In the genomic region with DNA sequence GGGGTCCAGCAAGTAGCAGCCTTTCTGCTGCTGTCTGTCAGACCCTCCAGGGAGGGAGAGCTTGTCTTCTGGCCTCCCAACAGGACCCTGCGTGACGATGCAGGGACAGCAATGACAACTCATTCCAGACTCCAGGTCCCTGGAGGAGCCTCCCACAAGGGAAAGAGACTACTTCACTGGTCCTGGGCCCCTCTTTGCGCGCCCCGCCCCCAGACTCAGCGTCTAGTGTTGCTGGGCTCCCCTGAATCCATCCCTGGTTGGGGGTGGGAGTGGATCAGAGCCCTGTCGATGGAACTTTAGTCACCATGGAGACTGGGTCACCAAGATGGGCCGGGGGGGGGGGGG, we compare ENCODE assay signal across 11 mouse cellular contexts. TPM values are rescaled to one million over a fixed set of nuclear protein-coding genes. Genes with fewer than 3 reads are reported as not detected.
DNase-seq lines count a peak whose midpoint lies in the region; ATAC-seq and TF ChIP-seq lines count a peak whose summit lies in the region.
"Had no signal": no experiment of that assay in that cellular context is flagged by ENCODE, and none has a peak within 500 bp of the region (broad histone marks: within the 10 kb centered on the region; RNA-seq: fewer than 3 reads in every experiment).

No protein-coding gene starts in this region.

- WGBS in heart, embryonic 12.5 days, result 61% methylated on average over 7 of the region's 8 CpGs
- WGBS in midbrain, embryonic 13.5 days, result 44% methylated on average over 7 of the region's 8 CpGs
- 48% methylated on average over 7 of the region's 8 CpGs for WGBS in midbrain, postnatal 0 days
- 59% methylated on average over 8 of the region's 8 CpGs for WGBS in embryonic facial prominence, embryonic 10.5 days
- WGBS in liver, embryonic 14.5 days (ENCODE audit: insufficient replicate concordance), result 58% methylated on average over 7 of the region's 8 CpGs

- peak overlapping the region; percentile 33 for H3K4me2 ChIP-seq in heart, embryonic 12.5 days
- H3K4me2 ChIP-seq in midbrain, embryonic 13.5 days (replicated peaks), result no peak overlapping the region
- H3K4me2 ChIP-seq in midbrain, postnatal 0 days (ENCODE audit: low read depth, low read length, poor library complexity, severe bottlenecking), result no peak overlapping the region
- H3K4me2 ChIP-seq in liver, embryonic 14.5 days (ENCODE audit: low read depth), result peak overlapping the region; percentile 89

- peak overlapping the region; percentile 13 for H3K27ac ChIP-seq in heart, embryonic 12.5 days (ENCODE audit: poor library complexity, severe bottlenecking)
- no peak overlapping the region for H3K27ac ChIP-seq in midbrain, embryonic 13.5 days
- H3K27ac ChIP-seq in midbrain, postnatal 0 days (ENCODE audit: low read depth, low read length), result no peak overlapping the region
- no peak overlapping the region; the same call in 1 of the 2 replicates for H3K27ac ChIP-seq in embryonic facial prominence, embryonic 10.5 days (replicated peaks)
- peak overlapping the region; percentile 85 for H3K27ac ChIP-seq in liver, embryonic 14.5 days
- H3K27ac ChIP-seq: kidney, postnatal 0 days had no signal

- no peaks in the 10 kb centered on the region for H3K27me3 ChIP-seq in heart, embryonic 12.5 days (replicated peaks)
- no peaks in the 10 kb centered on the region for H3K27me3 ChIP-seq in midbrain, embryonic 13.5 days
- H3K27me3 ChIP-seq in midbrain, postnatal 0 days (ENCODE audit: insufficient read depth, low read length), result no peaks in the 10 kb centered on the region
- H3K27me3 ChIP-seq in embryonic facial prominence, embryonic 10.5 days (replicated peaks; ENCODE audit: low read depth, poor library complexity, severe bottlenecking), result no peaks in the 10 kb centered on the region
- no peaks in the 10 kb centered on the region for H3K27me3 ChIP-seq in liver, embryonic 14.5 days (ENCODE audit: control insufficient read depth, insufficient read depth, low read length)

- peaks cover 25% of the 10 kb centered on the region for H3K36me3 ChIP-seq in heart, embryonic 12.5 days
- H3K36me3 ChIP-seq in midbrain, embryonic 13.5 days, result peaks cover 13% of the 10 kb centered on the region
- H3K36me3 ChIP-seq in midbrain, postnatal 0 days (ENCODE audit: insufficient read depth, low read length), result peaks cover 7% of the 10 kb centered on the region
- H3K36me3 ChIP-seq in embryonic facial prominence, embryonic 10.5 days (replicated peaks), result peaks cover 35% of the 10 kb centered on the region
- peaks cover 53% of the 10 kb centered on the region for H3K36me3 ChIP-seq in liver, embryonic 14.5 days (replicated peaks; ENCODE audit: control insufficient read depth, insufficient read depth, low read depth)

- intact Hi-C loops in heart, postnatal 10 days (cut with DNase I), result loop anchor here (10.0 kb wide), 1 partner anchor 450 kb away; no protein-coding TSS in a partner anchor

- ATAC-seq in heart, embryonic 12.5 days (ENCODE audit: insufficient number of reproducible peaks, low FRiP score), result no peak
- no peak for ATAC-seq in midbrain, embryonic 13.5 days
- no peak for ATAC-seq in midbrain, postnatal 0 days (ENCODE audit: low FRiP score)
- no peak for ATAC-seq in liver, embryonic 14.5 days (ENCODE audit: insufficient read depth)

- H3K9ac ChIP-seq in heart, embryonic 12.5 days, result peak overlapping the region; percentile 60
- H3K9ac ChIP-seq in midbrain, embryonic 13.5 days (replicated peaks), result 0 out of 2 replicates have a peak overlapping the region, but pooled peaks have one; percentile 28
- H3K9ac ChIP-seq in midbrain, postnatal 0 days (replicated peaks; ENCODE audit: low read length, poor library complexity, severe bottlenecking), result no peak overlapping the region
- H3K9ac ChIP-seq in liver, embryonic 14.5 days (replicated peaks), result peak overlapping the region; percentile 100

- H3K9me3 ChIP-seq in heart, embryonic 12.5 days (replicated peaks), result no peaks in the 10 kb centered on the region
- H3K9me3 ChIP-seq in midbrain, embryonic 13.5 days, result no peaks in the 10 kb centered on the region
- no peaks in the 10 kb centered on the region for H3K9me3 ChIP-seq in midbrain, postnatal 0 days (ENCODE audit: low read length)
- H3K9me3 ChIP-seq in embryonic facial prominence, embryonic 10.5 days, result no peaks in the 10 kb centered on the region
- no peaks in the 10 kb centered on the region for H3K9me3 ChIP-seq in liver, embryonic 14.5 days (ENCODE audit: control insufficient read depth, low read length)

- no peak for TF ChIP-seq CTCF in midbrain, postnatal 0 days (IDR thresholded peaks at IDR 0.05)
- TF ChIP-seq CTCF in liver, embryonic 14.5 days (IDR thresholded peaks at IDR 0.05; ENCODE audit: low read depth), result no peak

- no peak for DNase-seq in heart, postnatal 10 days
- no peak for DNase-seq in midbrain, postnatal 0 days (ENCODE audit: low spot score)
- no peak for DNase-seq in embryonic facial prominence, embryonic 10.5 days (ENCODE audit: low spot score)
- no peak for DNase-seq in liver, embryonic 14.5 days (ENCODE audit: low read depth in 3 of 3, low spot score in 3 of 3)
- DNase-seq in Muller cell, postnatal 12 days (ENCODE audit: inconsistent ontology term), result no peak
- DNase-seq: right cerebral cortex, postnatal 4 days had no signal

- TF ChIP-seq EP300 in liver, embryonic 14.5 days (IDR thresholded peaks at IDR 0.05; ENCODE audit: low read depth), result no peak

- peaks cover 16% of the 10 kb centered on the region; the same call in 1 of the 2 replicates for H3K4me1 ChIP-seq in heart, embryonic 12.5 days (replicated peaks)
- peaks cover 25% of the 10 kb centered on the region for H3K4me1 ChIP-seq in midbrain, embryonic 13.5 days (replicated peaks)
- H3K4me1 ChIP-seq in midbrain, postnatal 0 days (ENCODE audit: insufficient read depth, low read length), result peaks cover 5% of the 10 kb centered on the region; the same call in 1 of the 2 replicates
- peaks cover 37% of the 10 kb centered on the region for H3K4me1 ChIP-seq in embryonic facial prominence, embryonic 10.5 days
- peaks cover 35 to 49% of the 10 kb centered on the region in 2 experiments for H3K4me1 ChIP-seq in liver, embryonic 14.5 days (replicated peaks; ENCODE audit: control insufficient read depth in 2 of 2, insufficient read depth in 2 of 2, low read length in 1 of 2)

- peak overlapping the region; percentile 85 for H3K4me3 ChIP-seq in heart, embryonic 12.5 days
- H3K4me3 ChIP-seq in midbrain, embryonic 13.5 days (replicated peaks), result no peak overlapping the region
- H3K4me3 ChIP-seq in midbrain, postnatal 0 days (ENCODE audit: low read depth, low read length), result no peak overlapping the region
- H3K4me3 ChIP-seq in embryonic facial prominence, embryonic 10.5 days, result peak overlapping the region; percentile 28; the same call in 1 of the 2 replicates
- peak overlapping the region; percentile 89 to 90 for H3K4me3 ChIP-seq in liver, embryonic 14.5 days (ENCODE audit: insufficient read depth in 1 of 2, low read depth in 2 of 2, low read length in 2 of 2)

RNA-seq across cellular contexts. Expression of a gene that starts 4.2 kb away (rescaled TPM):
- 25.1 and 27.0 TPM in 2 replicates for polyA plus RNA-seq in heart, embryonic 12.5 days (2016; fragmentation: Nextera tagmentation; extraction: Ambion mirVana)
- 10 to 100 TPM; 40.6 to 51.5 TPM for total RNA-seq in heart, postnatal 10 days (2021)
- polyA plus RNA-seq in midbrain, embryonic 13.5 days (2015; fragmentation: Nextera tagmentation; extraction: Ambion mirVana), result 13.4 and 15.4 TPM in 2 replicates
- total RNA-seq in midbrain, postnatal 0 days (2014; rRNA removed), result 8.3 and 10.9 TPM in 2 replicates
- 10.6 and 12.7 TPM in 2 replicates for polyA plus RNA-seq in midbrain, postnatal 0 days (2015; fragmentation: Nextera tagmentation; extraction: Ambion mirVana)
- polyA plus RNA-seq in embryonic facial prominence, embryonic 10.5 days (2016; fragmentation: Nextera tagmentation; extraction: Ambion mirVana), result 31.6 and 33.2 TPM in 2 replicates
- 61.4 and 64.5 TPM in 2 replicates for polyA plus RNA-seq in liver, embryonic 14.5 days (2012; rRNA removed)
- 60.4 and 69.9 TPM in 2 replicates for polyA plus RNA-seq in liver, embryonic 14.5 days (2014; fragmentation: Nextera tagmentation; extraction: Ambion mirVana)

RNA-seq across cellular contexts. Expression of a gene that starts 54.7 kb away (rescaled TPM):
- polyA plus RNA-seq in heart, embryonic 12.5 days (2016; fragmentation: Nextera tagmentation; extraction: Ambion mirVana), result not detected in 2 replicates
- not detected for total RNA-seq in heart, postnatal 10 days (2021)
- not detected in 2 replicates for polyA plus RNA-seq in midbrain, embryonic 13.5 days (2015; fragmentation: Nextera tagmentation; extraction: Ambion mirVana)
- not detected in 2 replicates for total RNA-seq in midbrain, postnatal 0 days (2014; rRNA removed)
- polyA plus RNA-seq in midbrain, postnatal 0 days (2015; fragmentation: Nextera tagmentation; extraction: Ambion mirVana), result not detected in 2 replicates
- not detected in 2 replicates for polyA plus RNA-seq in embryonic facial prominence, embryonic 10.5 days (2016; fragmentation: Nextera tagmentation; extraction: Ambion mirVana)
- polyA plus RNA-seq in liver, embryonic 14.5 days (2012; rRNA removed), result not detected in 2 replicates
- not detected in 2 replicates for polyA plus RNA-seq in liver, embryonic 14.5 days (2014; fragmentation: Nextera tagmentation; extraction: Ambion mirVana)
- total RNA-seq: heart, postnatal 25 days had no signal
- polyA plus RNA-seq: kidney, postnatal 0 days; neural tube, embryonic 14.5 days had no signal

RNA-seq across cellular contexts. Expression of a gene that starts 54.9 kb away (rescaled TPM):
- 13.8 and 14.9 TPM in 2 replicates for polyA plus RNA-seq in heart, embryonic 12.5 days (2016; fragmentation: Nextera tagmentation; extraction: Ambion mirVana)
- total RNA-seq in heart, postnatal 10 days (2021), result 10 to 100 TPM; 15.4 to 16.2 TPM
- 22.1 and 26.1 TPM in 2 replicates for polyA plus RNA-seq in midbrain, embryonic 13.5 days (2015; fragmentation: Nextera tagmentation; extraction: Ambion mirVana)
- total RNA-seq in midbrain, postnatal 0 days (2014; rRNA removed), result 47.3 and 52.0 TPM in 2 replicates
- 30.7 and 31.7 TPM in 2 replicates for polyA plus RNA-seq in midbrain, postnatal 0 days (2015; fragmentation: Nextera tagmentation; extraction: Ambion mirVana)
- polyA plus RNA-seq in embryonic facial prominence, embryonic 10.5 days (2016; fragmentation: Nextera tagmentation; extraction: Ambion mirVana), result 18.4 and 19.5 TPM in 2 replicates
- 3.3 and 3.6 TPM in 2 replicates for polyA plus RNA-seq in liver, embryonic 14.5 days (2012; rRNA removed)
- polyA plus RNA-seq in liver, embryonic 14.5 days (2014; fragmentation: Nextera tagmentation; extraction: Ambion mirVana), result 2.3 and 2.9 TPM in 2 replicates

RNA-seq across cellular contexts. Expression of a gene that starts 57.5 kb away (rescaled TPM):
- 0.80 and 1.0 TPM in 2 replicates for polyA plus RNA-seq in heart, embryonic 12.5 days (2016; fragmentation: Nextera tagmentation; extraction: Ambion mirVana)
- total RNA-seq in heart, postnatal 10 days (2021), result not detected
- polyA plus RNA-seq in midbrain, embryonic 13.5 days (2015; fragmentation: Nextera tagmentation; extraction: Ambion mirVana), result 1.1 and 2.2 TPM in 2 replicates
- total RNA-seq in midbrain, postnatal 0 days (2014; rRNA removed), result not detected in 2 replicates
- polyA plus RNA-seq in midbrain, postnatal 0 days (2015; fragmentation: Nextera tagmentation; extraction: Ambion mirVana), result 0.71 and 0.84 TPM in 2 replicates
- polyA plus RNA-seq in embryonic facial prominence, embryonic 10.5 days (2016; fragmentation: Nextera tagmentation; extraction: Ambion mirVana), result 1.0 and 1.5 TPM in 2 replicates
- polyA plus RNA-seq in liver, embryonic 14.5 days (2012; rRNA removed), result 0.09 TPM in 1 of 2 replicates, not detected in the other
- polyA plus RNA-seq in liver, embryonic 14.5 days (2014; fragmentation: Nextera tagmentation; extraction: Ambion mirVana), result not detected in 2 replicates
- total RNA-seq: heart, postnatal 25 days had no signal

Comparison
In these comparisons a context has a peak if more than half of its experiments do, and no peak if none do; other contexts are left out.
1. H3K27ac ChIP-seq: peak in heart, embryonic 12.5 days (single experiment) and liver, embryonic 14.5 days (single experiment); none in midbrain, embryonic 13.5 days (single experiment), midbrain, postnatal 0 days (single experiment) and embryonic facial prominence, embryonic 10.5 days (single experiment).
2. H3K4me2 ChIP-seq: peak in heart, embryonic 12.5 days (single experiment) and liver, embryonic 14.5 days (single experiment); none in midbrain, embryonic 13.5 days (single experiment) and midbrain, postnatal 0 days (single experiment).
3. H3K4me3 ChIP-seq: peak in heart, embryonic 12.5 days (single experiment), embryonic facial prominence, embryonic 10.5 days (single experiment) and liver, embryonic 14.5 days (2 of 2); none in midbrain, embryonic 13.5 days (single experiment) and midbrain, postnatal 0 days (single experiment).